Mouse (Mus musculus) E14TG2a.4 (cell line): ENCODE measurements at regions not wholly inside any gene's neighbourhood (a gene's known extent, or its start where the extent isn't known, plus 50 kb on each side); places are given as distances from the start of the nearest gene placed in this dataset.

Experiments used
- H3K27me3 ChIP-seq: 2 replicates; pipeline ENCODE4 v1.6.1; 2014; ENCODE audit warnings: low read length, control low read depth; ENCODE audit not compliant: insufficient read depth
- H3K36me3 ChIP-seq: 2 replicates; pipeline ENCODE4 v1.6.1; 2014; ENCODE audit warnings: low read length, control low read depth; ENCODE audit not compliant: insufficient read depth
- H3K4me1 ChIP-seq: replicated peaks from 2 replicates; pipeline ENCODE4 v1.6.1; 2014; ENCODE audit warnings: low read depth, low read length, control low read depth
- H3K4me3 ChIP-seq: replicated peaks from 2 replicates; pipeline ENCODE4 v1.5.1; 2014; ENCODE audit warnings: mild to moderate bottlenecking, low read length
- H3K9me3 ChIP-seq: 2 replicates; pipeline ENCODE4 v1.6.1; 2014; ENCODE audit warnings: low read length, control low read depth
- CTCF ChIP-seq: conservative IDR thresholded peaks from 2 replicates; pipeline ENCODE4 v1.5.1; 2014; ENCODE audit warnings: low read length
- NANOG ChIP-seq: IDR thresholded peaks from 2 replicates; pipeline ENCODE4 v1.6.1; 2014; ENCODE audit warnings: borderline replicate concordance, low read length, mixed read lengths
- POU5F1 ChIP-seq: IDR thresholded peaks from 2 replicates; pipeline ENCODE4 v1.6.1; 2014; ENCODE audit warnings: low read length, borderline replicate concordance

DNA sequence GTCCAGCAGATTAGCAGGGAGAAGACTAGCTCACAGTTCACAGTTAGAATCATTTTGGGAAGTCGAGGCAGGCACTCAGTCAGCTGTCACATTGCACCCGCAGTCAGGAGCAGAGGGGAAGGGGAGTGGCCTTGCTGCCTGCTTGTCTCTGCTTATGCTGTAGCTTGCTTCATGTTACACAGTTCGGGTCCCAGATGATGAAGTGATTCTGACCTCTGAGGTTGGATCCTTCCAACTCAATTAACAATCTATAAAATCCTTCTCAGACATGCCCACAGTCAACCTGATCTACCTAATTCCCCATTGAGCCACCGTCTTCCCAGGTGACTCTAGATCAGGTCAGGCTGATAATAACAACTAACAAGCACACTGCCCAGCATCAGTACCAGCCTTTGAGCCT is 102.3 kb downstream of the Duxbl3 start:
- Histone ChIP-seq H3K4me3 (no peak overlapping the region), H3K36me3 (no peaks in the 10 kb centered on the region), H3K27me3 (peaks cover 2% of the 10 kb centered on the region; the same call in 1 of the 2 replicates), H3K4me1 (peaks cover 27% of the 10 kb centered on the region), H3K9me3 (no peaks in the 10 kb centered on the region)
- no peak for TF ChIP-seq POU5F1
- TF ChIP-seq CTCF, result no peak; the same call in 1 of the 2 replicates
- TF ChIP-seq NANOG, result no peak

DNA sequence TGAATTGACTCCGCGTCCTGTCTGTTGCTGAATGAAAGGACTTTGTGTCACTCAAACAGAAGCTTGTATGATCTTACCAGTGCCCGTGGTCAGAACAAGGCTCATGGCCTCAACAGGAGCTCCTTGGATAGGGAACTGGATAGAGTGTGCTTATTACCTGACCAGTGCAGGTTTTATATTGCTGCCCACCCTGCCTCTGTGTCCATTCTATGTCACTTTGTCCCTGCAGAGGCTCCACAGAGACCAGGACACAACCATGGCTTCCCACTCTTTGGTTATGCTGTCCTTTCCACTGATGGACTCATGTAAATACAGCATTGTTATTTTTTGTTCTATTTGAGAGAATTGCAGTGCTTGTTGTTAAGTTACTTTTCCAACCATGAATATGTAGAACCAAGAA is 103.4 kb downstream of the Duxbl3 start:
- H3K27me3 ChIP-seq, result peaks cover 2% of the 10 kb centered on the region; the same call in 1 of the 2 replicates
- no peaks in the 10 kb centered on the region for H3K9me3 ChIP-seq
- no peaks in the 10 kb centered on the region for H3K36me3 ChIP-seq
- no peak overlapping the region for H3K4me3 ChIP-seq
- H3K4me1 ChIP-seq, result peaks cover 27% of the 10 kb centered on the region
- no peak for TF ChIP-seq POU5F1
- no peak for TF ChIP-seq NANOG
- no peak for TF ChIP-seq CTCF
